Mouse (Mus musculus) megakaryocyte-erythroid progenitor cell, adult 5-6 weeks (primary cell): ENCODE measurements around the gene Zmynd11. TPM values are rescaled to one million over a fixed set of nuclear protein-coding genes. Genes with fewer than 3 reads are reported as not detected.

Source experiments
- ATAC-seq: replicated peaks from 2 replicates; pipeline ENCODE4 v1.8.0; 2016; ENCODE audit warnings: mild to moderate bottlenecking, inconsistent platforms; ENCODE audit not compliant: severe bottlenecking, poor library complexity, low FRiP score, low TSS enrichment
- total RNA-seq, 2 experiments: library from RNA; stranded (forward) in 1 of 2; stranded (reverse) in 1 of 2; fragments of 200-1000, 215-1000 nt in 1 of 2; fragments of >200 nt in 1 of 2; fragmentation: Nextera tagmentation in 1 of 2; gene quantifications; 2 replicates each; pipeline ENCODE4 v1.2.3; 2014 to 2017

The Zmynd11 gene
- total RNA-seq, 2 experiments from 2014 or later = 51.1 to 51.5 TPM

- ATAC-seq = no peak
Measured at GRCm38 (mm10) chr13:9669246-9669645, 95.9 kb downstream of the Zmynd11 start.

DNA sequence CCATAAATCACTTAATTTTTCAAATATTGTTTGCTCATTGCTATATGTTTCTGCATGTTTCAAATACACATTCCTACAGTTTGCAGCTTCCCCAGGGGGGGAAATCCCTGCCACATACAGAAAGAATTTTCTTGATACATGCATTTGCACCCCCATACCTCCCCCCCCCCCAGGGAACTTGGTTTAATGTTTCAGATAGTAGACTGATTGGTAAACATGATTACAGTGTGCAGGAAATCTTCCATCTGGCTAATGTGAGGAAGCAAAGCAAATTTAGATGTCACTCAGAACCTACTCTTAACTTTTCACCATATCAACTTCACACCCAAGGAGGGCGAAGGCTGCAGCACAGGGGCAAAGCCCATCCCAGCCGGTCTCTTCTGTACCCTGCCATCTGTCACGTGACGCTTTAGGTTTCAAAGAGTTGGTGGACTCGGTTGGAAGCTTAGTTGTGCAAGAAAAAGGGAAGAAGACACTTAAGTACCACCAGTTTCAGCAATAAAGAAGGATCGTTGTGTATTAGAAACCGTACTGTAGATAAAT lies 97.1 kb downstream of the Zmynd11 start:
- ATAC-seq = no peak

DNA sequence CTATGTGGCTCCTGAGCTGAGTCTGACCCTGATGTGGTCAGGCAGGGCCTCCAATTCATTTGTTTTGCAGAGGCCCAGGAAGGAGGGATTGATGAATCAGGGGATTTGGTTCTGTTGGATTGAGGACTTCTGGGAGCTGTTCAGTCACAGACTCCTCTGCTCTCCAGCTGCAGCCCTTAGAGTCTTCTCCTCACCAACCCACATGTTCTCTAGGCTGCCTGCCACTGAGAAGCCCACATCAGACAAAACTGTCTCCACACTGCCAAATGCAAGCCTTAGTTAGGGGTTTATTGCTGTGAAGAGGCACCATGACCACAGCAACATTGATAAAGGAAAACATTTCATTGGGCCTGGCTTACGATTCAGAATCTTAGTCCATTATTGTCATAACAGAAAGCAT lies 101.5 kb downstream of the Zmynd11 start:
- ATAC-seq = no peak

DNA sequence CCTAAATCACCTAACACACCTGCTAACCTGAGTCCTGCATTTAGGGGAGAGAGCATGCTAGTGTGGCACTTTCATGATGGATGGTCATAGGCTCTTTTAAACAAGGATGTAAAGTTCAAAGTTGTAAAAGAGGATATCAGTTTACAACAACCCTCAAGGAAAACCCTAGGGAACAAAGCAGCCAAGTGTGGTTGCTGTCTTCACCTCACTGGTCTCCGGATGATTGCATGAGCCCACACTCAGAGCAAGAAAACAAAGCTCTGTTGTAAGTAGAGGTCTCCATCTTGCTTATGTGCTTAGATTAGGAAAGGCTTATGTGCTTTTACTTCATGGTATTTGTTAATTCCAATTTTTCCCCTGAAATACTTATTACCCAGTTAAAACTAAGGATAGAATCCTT lies 104.4 kb downstream of the Zmynd11 start:
- ATAC-seq = 0 out of 2 replicates have a peak, but pooled peaks have one; percentile 34

DNA sequence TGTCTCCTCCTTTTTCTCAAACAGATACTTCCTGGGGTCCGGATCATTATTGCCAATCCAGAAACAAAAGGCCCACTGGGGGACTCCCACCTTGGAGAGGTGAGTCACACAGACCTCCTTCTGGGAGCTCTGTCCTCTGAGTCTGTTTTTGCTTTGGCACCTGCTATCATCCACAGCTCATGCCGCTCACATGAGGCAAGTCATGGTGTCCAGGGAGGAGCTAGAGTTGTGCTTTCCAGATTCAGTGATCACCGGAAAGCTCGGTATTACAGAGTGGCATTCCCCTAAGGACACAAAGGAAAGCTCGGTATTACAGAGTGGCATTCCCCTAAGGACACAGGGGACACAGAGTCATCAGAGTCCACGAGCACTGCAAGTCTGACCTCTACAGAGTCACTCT lies 108.5 kb downstream of the Zmynd11 start:
- no peak for ATAC-seq

DNA sequence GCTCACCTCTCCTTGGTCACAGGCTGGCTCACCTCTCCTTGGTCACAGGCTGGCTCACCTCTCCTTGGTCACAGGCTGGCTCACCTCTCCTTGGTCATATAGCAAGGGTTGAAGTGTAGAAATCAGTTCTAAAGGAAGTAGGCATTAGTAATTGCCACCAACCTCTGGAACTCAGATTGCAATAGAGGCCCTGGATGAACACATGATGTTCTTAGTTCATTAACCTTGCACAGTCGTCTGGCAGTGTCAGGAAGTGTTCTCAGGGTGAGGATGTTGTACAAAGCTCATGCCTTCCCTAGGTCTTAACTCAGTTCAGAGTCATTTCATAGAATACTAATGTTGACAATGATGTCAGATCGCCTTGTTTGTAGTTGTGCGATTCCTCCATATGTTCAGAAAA lies 112.1 kb downstream of the Zmynd11 start:
- ATAC-seq = no peak

DNA sequence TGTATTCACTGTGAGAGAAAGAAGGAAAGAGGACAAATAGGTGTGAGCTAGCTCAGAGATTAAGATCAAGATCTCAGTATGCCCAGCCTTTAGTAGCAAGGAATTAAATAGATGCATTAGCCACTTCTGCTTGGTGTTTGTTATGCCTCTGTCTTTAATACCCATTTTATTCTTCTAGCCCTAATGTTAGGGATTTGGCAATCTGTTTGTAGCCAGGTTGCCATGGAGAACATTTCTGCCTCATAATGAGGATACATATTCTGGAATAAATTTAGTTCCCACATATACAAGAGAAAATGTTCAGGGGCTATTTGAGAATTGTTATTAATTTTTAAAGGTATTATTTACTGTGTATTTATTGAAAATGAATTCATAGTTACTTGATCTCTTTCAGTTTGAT lies 114.5 kb downstream of the Zmynd11 start:
- ATAC-seq = no peak

DNA sequence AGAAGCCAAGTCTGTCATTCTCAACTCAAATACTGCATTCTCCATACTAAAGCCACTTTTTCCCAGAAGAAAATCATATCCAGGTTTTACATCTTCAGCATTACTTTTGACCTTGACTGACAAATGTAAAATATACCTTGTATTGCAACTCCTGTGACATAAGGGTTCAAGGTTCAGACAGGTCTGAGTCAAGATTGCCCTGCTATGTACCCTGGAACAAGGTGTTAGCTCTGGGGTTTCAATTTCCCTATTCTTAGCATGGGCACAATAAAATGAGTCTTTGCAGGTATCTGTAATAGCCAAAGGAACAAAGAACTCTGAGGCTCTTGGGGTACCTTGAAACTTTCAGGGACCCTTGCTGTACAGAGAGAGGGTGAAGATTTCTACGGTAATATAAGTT lies 115.2 kb downstream of the Zmynd11 start:
- no peak for ATAC-seq

- no peak for ATAC-seq
Measured at GRCm38 (mm10) chr13:9648716-9649115, 116.4 kb downstream of the Zmynd11 start.

- ATAC-seq = no peak
Measured at GRCm38 (mm10) chr13:9637949-9638348, 127.2 kb downstream of the Zmynd11 start.

DNA sequence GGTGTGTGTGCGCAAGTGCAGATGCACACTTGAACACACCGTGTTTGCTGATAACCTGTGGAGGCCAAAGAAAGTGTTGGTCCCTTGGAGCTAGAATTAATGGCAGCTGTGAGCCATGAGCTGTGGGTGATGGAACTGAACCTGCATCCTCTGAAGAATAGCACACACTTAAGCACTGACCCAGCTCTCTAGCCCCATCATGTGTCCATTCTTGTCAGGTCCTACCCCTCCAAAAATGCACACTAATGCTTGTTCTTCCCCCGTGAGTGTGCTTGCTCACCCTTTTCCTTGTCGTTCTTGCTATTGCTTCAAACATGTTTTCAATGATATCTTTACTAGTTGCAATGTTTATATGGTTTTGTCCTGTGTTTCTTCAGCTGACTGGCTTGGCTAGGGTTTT lies 128.6 kb downstream of the Zmynd11 start:
- peak; percentile 97 for ATAC-seq

GRCm38 (mm10) chr13:9635951-9636350 lies 129.2 kb downstream of the Zmynd11 start:
- no peak for ATAC-seq
